Mouse (Mus musculus) spleen, adult 2 months (tissue): ENCODE results near the gene Rcan1.

Experiments used
- CTCF ChIP-seq: fragments of 200-500 bp; IDR thresholded peaks from 2 replicates; pipeline ENCODE4 v1.5.1; 2011; ENCODE audit warnings: mild to moderate bottlenecking, inconsistent platforms; ENCODE audit not compliant: insufficient read depth, insufficient read length, insufficient replicate concordance; ENCODE audit errors: extremely low read depth
- POLR2A ChIP-seq: fragments of 200-500 bp; IDR thresholded peaks from 2 replicates; pipeline ENCODE4 v1.6.1; 2011; ENCODE audit warnings: low read depth, low read length, inconsistent platforms

- no peak for TF ChIP-seq POLR2A
- peak; percentile 23; the same call in 1 of the 2 replicates for TF ChIP-seq CTCF
Measured at GRCm38 (mm10) chr16:92519820-92520492, 49.3 kb upstream of the Rcan1 start.
